Mouse (Mus musculus): ENCODE data around the gene Clrn2. TPM values are rescaled to one million over a fixed set of nuclear protein-coding genes. Genes with fewer than 3 reads are reported as not detected.

Clrn2 gene
- total RNA-seq, 2 experiments from 2014 or later = not detected

- DNase-seq = no peak
- intact Hi-C loops (cut with DNase I) = loop anchor here (2.0 kb wide), 1 partner anchor 72 kb away; the partner anchor contains the start of gene Med28
These were observed 4.3 kb upstream of the Clrn2 start for GRCm38 (mm10) chr5:45449206-45449605.

DNA sequence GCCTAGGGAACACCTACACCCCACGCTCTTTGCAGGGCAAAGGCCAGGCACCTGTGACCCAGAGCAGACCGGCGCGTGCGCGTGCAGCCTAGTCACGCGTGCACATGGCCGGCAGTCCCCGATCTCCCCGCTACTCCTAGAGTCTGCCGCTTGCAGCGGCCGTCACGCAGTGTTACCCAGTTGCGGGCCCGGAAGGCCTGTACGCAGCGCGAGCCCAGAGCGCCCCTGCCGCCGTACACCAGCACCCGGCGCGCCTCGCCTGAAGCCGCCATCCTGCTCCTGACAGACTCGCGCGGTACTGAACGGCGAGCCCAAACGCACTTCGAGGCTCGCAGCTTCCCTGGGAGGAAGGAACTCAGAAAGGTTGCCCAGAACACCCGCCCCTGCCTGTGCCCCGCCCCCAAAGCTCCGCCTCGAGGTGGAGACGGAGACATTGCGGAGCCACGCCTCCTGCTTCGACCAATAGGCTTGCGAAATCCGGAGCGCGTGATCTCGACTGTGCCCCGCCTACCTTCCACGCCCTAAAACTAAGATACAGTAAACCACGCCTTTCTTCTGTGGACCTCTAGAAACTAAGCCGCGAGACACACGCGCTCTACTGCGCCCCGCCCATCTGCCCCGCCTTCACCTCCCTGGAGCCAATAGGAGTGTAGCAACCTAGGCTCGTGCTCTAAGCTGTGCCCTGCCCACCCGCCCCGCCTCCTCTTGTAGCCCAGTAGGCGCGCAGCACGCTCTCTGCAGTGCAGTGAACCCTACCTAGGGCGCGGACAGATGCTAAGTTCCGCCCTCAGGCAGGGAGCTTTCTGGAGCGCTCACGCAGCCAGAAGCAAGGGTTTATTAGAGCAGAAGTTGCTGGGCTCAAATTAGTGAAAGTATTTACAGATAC, 3.5 kb upstream of the Clrn2 start, which contains the start of gene Qdpr:
Gene Qdpr, minus strand, starts transcription at position 406 of the 886 bp plus-strand sequence.
- intact Hi-C loops (cut with DNase I) = loop anchor here (2.0 kb wide), 2 partner anchors 43 to 71 kb away; partner anchors contain the start of genes Lap3 and Med28
- peak; percentile 95 for DNase-seq

DNA sequence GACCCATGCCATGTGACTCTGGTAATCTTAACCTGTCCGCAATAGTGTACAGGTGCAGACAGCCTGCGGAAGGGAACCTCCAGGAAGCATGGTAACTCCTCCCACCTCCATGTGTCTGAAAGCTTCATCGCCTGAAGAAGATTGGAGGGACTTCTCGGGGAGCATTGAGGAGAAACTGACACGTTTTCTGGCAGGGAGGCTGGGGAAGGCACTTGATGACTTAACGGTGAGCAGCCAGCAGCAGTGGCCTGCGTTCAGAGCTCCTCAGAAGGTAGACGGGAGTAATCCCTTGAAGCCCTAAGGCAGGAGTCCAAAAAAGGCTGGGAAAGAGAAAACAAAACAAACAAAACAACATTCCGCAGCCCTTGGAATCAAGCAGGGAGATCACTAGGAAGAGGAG, 905 bp downstream of the Clrn2 start:
- DNase-seq = no peak
- intact Hi-C loops (cut with DNase I) = no loop called here

GRCm38 (mm10) chr5:45472880-45473450, 19.4 kb downstream of the Clrn2 start:
- intact Hi-C loops (cut with DNase I) = loop anchor here (5.0 kb wide), 1 partner anchor 874 kb away; no protein-coding TSS in a partner anchor
- DNase-seq = no peak

GRCm38 (mm10) chr5:45473521-45473920, 20.0 kb downstream of the Clrn2 start:
- DNase-seq = no peak
- intact Hi-C loops (cut with DNase I) = loop anchor here (5.0 kb wide), 1 partner anchor 874 kb away; no protein-coding TSS in a partner anchor

- intact Hi-C loops (cut with DNase I) = loop anchor here (2.0 to 5.0 kb wide), 2 partner anchors 195 to 873 kb away; partner anchors contain the start of gene Ncapg
- peak; percentile 17 to 58 for DNase-seq
These were observed 20.7 kb downstream of the Clrn2 start for GRCm38 (mm10) chr5:45474215-45474614.

DNA sequence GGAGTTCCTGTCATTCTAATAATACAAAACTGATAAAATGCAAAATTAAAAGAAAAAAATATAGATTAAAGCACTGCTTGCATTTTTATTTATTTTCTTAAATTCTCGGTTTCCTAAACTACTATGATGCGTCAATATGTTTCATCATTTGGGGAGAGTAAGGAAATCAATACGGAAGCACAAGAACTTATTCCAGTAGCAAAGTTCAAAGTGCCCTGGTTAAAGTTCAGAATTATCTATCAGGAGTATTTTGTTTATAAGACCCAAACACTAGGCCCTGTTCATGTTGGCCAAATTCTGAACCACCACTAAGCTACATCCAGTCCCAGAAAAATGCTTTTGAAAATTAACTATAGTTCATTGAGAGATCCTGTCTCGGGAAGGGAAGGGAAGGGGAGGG, 21.2 kb downstream of the Clrn2 start:
- no peak for DNase-seq
- intact Hi-C loops (cut with DNase I) = loop anchor here (2.0 to 5.0 kb wide), 2 partner anchors 194 to 873 kb away; partner anchors contain the start of gene Ncapg

- DNase-seq = no peak
- intact Hi-C loops (cut with DNase I) = loop anchor here (2.0 kb wide), 1 partner anchor 193 kb away; the partner anchor contains the start of gene Ncapg
These were observed 22.2 kb downstream of the Clrn2 start for GRCm38 (mm10) chr5:45475771-45476170.

- DNase-seq = no peak
- intact Hi-C loops (cut with DNase I) = no loop called here
These were observed 22.7 kb downstream of the Clrn2 start for GRCm38 (mm10) chr5:45476288-45476687.

DNA sequence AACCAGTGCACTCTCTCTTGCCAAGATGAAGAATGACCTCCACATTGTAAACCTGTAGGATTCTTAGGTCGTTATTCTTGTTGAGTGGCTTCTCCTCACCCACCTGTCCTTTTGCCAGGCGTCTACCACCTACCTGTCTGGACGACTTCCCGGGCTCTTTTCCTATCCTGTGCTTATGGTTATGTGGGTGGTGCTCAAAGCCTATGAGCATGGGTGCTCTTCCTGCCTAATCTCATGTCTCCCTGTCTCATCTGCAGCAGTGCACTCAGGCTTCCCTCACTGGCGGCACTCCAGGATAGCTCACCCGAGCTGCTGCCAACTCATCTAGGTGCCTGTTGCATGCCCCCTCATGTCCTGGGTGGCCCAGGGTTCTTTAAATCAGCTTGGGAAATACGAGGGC, 24.1 kb downstream of the Clrn2 start:
- intact Hi-C loops (cut with DNase I) = no loop called here
- no peak for DNase-seq

GRCm38 (mm10) chr5:45480066-45480465, 26.5 kb downstream of the Clrn2 start:
- intact Hi-C loops (cut with DNase I) = no loop called here
- no peak for DNase-seq

- intact Hi-C loops (cut with DNase I) = no loop called here
- no peak for DNase-seq
These were observed 27.6 kb downstream of the Clrn2 start for GRCm38 (mm10) chr5:45481125-45481524.

- no peak for DNase-seq
- intact Hi-C loops (cut with DNase I) = no loop called here
These were observed 29.1 kb downstream of the Clrn2 start for GRCm38 (mm10) chr5:45482607-45483006.

- intact Hi-C loops (cut with DNase I) = no loop called here
- no peak for DNase-seq
These were observed 30.1 kb downstream of the Clrn2 start for GRCm38 (mm10) chr5:45483654-45484053.

- no peak for DNase-seq
- intact Hi-C loops (cut with DNase I) = loop anchor here (2.0 kb wide), 1 partner anchor 41 kb away; the partner anchor contains the start of gene Qdpr
These were observed 38.2 kb downstream of the Clrn2 start for GRCm38 (mm10) chr5:45491776-45492175.

- intact Hi-C loops (cut with DNase I) = loop anchor here (2.0 kb wide), 2 partner anchors 23 to 43 kb away; partner anchors contain the start of gene Qdpr
- peak; percentile 100 for DNase-seq
These were observed 39.9 kb downstream of the Clrn2 start, which contains the start of gene Lap3 for GRCm38 (mm10) chr5:45493191-45494092. Lap3 (plus strand) TSS chr5:45493374.

- intact Hi-C loops (cut with DNase I) = loop anchor here (2.0 kb wide), 1 partner anchor 23 kb away; no protein-coding TSS in a partner anchor
- no peak for DNase-seq
These were observed 40.7 kb downstream of the Clrn2 start for GRCm38 (mm10) chr5:45494093-45494755.

GRCm38 (mm10) chr5:45495429-45495975, 42.0 kb downstream of the Clrn2 start:
- intact Hi-C loops (cut with DNase I) = loop anchor here (2.0 kb wide), 1 partner anchor 21 kb away; no protein-coding TSS in a partner anchor
- no peak for DNase-seq

GRCm38 (mm10) chr5:45496042-45496441, 42.5 kb downstream of the Clrn2 start:
- DNase-seq = no peak
- intact Hi-C loops (cut with DNase I) = no loop called here

Data from heart, postnatal 14 days (tissue).